Mouse (Mus musculus): ENCODE results near the gene BC030500. TPM values are rescaled to one million over a fixed set of nuclear protein-coding genes. Genes with fewer than 3 reads are reported as not detected.

Gene BC030500
- polyA plus RNA-seq, 1 experiment from 2014 or later, result 0.13 TPM

GRCm38 (mm10) chr8:58931066-58931465 is 19.5 kb downstream of the BC030500 start:
- Histone ChIP-seq H3K27ac (ENCODE audit: low read length) (no peak overlapping the region), H3K9ac (ENCODE audit: low read depth, low read length) (no peak overlapping the region), H3K4me3 (ENCODE audit: low read length) (no peak overlapping the region), H3K27me3 (replicated peaks; ENCODE audit: control insufficient read depth, insufficient read depth, low read length) (no peaks in the 10 kb centered on the region), H3K4me1 (ENCODE audit: control insufficient read depth, insufficient read depth, low read length) (no peaks in the 10 kb centered on the region), H3K9me3 (ENCODE audit: control insufficient read depth, low read length) (no peaks in the 10 kb centered on the region), H3K36me3 (ENCODE audit: control insufficient read depth, insufficient read depth, low read length) (no peaks in the 10 kb centered on the region), H3K4me2 (ENCODE audit: low read depth, low read length) (no peak overlapping the region)
- no peak for ATAC-seq
- 71% methylated on average over 1 of the region's 1 CpGs for WGBS

GRCm38 (mm10) chr8:58943773-58944172 is 32.2 kb downstream of the BC030500 start:
- no peaks in the 10 kb centered on the region for H3K27me3 ChIP-seq (replicated peaks; ENCODE audit: control insufficient read depth, insufficient read depth, low read length)
- H3K27ac ChIP-seq (ENCODE audit: low read length), result no peak overlapping the region
- H3K4me3 ChIP-seq (ENCODE audit: low read length), result no peak overlapping the region
- H3K9ac ChIP-seq (ENCODE audit: low read depth, low read length), result no peak overlapping the region
- 86% methylated on average over 4 of the region's 4 CpGs for WGBS
- H3K4me1 ChIP-seq (ENCODE audit: control insufficient read depth, insufficient read depth, low read length), result no peaks in the 10 kb centered on the region
- H3K36me3 ChIP-seq (ENCODE audit: control insufficient read depth, insufficient read depth, low read length), result no peaks in the 10 kb centered on the region
- H3K9me3 ChIP-seq (ENCODE audit: control insufficient read depth, low read length), result no peaks in the 10 kb centered on the region
- ATAC-seq, result no peak
- H3K4me2 ChIP-seq (ENCODE audit: low read depth, low read length), result no peak overlapping the region

DNA sequence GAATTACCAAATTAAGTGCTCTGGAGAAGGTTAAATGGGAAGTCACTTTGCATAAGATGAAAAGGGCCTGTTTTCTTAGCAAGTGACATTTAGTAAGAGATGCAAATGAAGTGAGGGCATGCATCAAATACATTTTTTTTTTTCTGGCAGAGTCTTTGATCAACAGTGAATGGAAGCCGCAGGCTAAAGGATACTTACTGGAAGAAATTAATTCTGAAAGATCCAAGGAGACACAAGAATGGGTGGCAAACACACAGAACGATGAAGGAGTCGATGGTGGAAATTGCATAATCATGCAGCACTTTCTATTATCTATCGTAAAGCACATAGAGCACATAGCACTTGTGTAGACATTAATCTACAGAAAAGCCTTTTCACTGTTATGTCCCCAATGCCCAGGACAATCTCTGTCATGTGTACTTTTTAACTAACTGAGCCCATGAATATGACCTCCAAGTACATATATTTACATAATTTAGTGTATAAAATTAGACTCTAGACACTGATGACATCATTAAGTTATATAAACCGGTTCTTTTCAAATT is 45.7 kb downstream of the BC030500 start:
- Histone ChIP-seq H3K27ac (ENCODE audit: low read length) (no peak overlapping the region), H3K36me3 (ENCODE audit: control insufficient read depth, insufficient read depth, low read length) (no peaks in the 10 kb centered on the region), H3K4me2 (ENCODE audit: low read depth, low read length) (no peak overlapping the region), H3K4me1 (ENCODE audit: control insufficient read depth, insufficient read depth, low read length) (no peaks in the 10 kb centered on the region), H3K9me3 (ENCODE audit: control insufficient read depth, low read length) (no peaks in the 10 kb centered on the region), H3K9ac (ENCODE audit: low read depth, low read length) (no peak overlapping the region), H3K4me3 (ENCODE audit: low read length) (no peak overlapping the region), H3K27me3 (replicated peaks; ENCODE audit: control insufficient read depth, insufficient read depth, low read length) (no peaks in the 10 kb centered on the region)
- ATAC-seq, result no peak
- 82% methylated on average over 5 of the region's 5 CpGs for WGBS

Other genes starting within 250 kb of the BC030500 start
- gene Galntl6, start 885 bp downstream of the BC030500 start, polyA plus RNA-seq (2015; fragmentation: Nextera tagmentation; extraction: Ambion mirVana), result 0.48 and 0.56 TPM in 2 replicates